30 mouse cellular contexts compared by ENCODE assay signal in genomic region chr2:61105169-61105568, GRCm38 (mm10).
A peak's percentile ranks its signal among the peaks of the same experiment; 100 is the strongest.
DNase-seq lines count a peak whose midpoint lies in the region; ATAC-seq lines count a peak whose summit lies in the region.
"Had no signal": no experiment of that assay in that cellular context is flagged by ENCODE, and none has a peak within 500 bp of the region (broad histone marks: within the 10 kb centered on the region; RNA-seq: fewer than 3 reads in every experiment).

No protein-coding gene starts in this region.

- no peaks in the 10 kb centered on the region for H3K27me3 ChIP-seq in midbrain, embryonic 11.5 days (ENCODE audit: control insufficient read depth, insufficient read depth, low read length)
- H3K27me3 ChIP-seq in midbrain, embryonic 15.5 days (replicated peaks) = no peaks in the 10 kb centered on the region
- H3K27me3 ChIP-seq: embryonic facial prominence, embryonic 13.5 days; forebrain, embryonic 13.5 days; heart, embryonic 15.5 days; hindbrain, embryonic 13.5 days; intestine, embryonic 15.5 days had no signal

- WGBS in midbrain, embryonic 11.5 days = 88% methylated on average over 6 of the region's 6 CpGs
- 89% methylated on average over 6 of the region's 6 CpGs for WGBS in midbrain, embryonic 15.5 days

- DNase-seq in cerebellum, postnatal 25 days = no peak
- DNase-seq in midbrain, embryonic 11.5 days (ENCODE audit: low spot score, missing footprints) = peak; percentile 64
- peak; percentile 76 for DNase-seq in NIH3T3 (ENCODE audit: low read depth)
- DNase-seq in liver = no peak
- DNase-seq in adrenal gland, postnatal 4 days (ENCODE audit: low spot score in 2 of 2) = no peak
- DNase-seq: adrenal gland, adult 8-10 months; adrenal gland, postnatal 25 days; cerebellum, adult 11 months; cerebellum, adult 2 months; cerebellum, adult 9-11 months; cerebellum, postnatal 36 days; embryo, embryonic 11 days; gastrocnemius, postnatal 10 days; gastrocnemius, postnatal 36 days; heart, postnatal 10 days; heart, postnatal 36 days had no signal

- H3K4me1 ChIP-seq in midbrain, embryonic 11.5 days (ENCODE audit: control insufficient read depth, insufficient read depth, low read length) = no peaks in the 10 kb centered on the region
- H3K4me1 ChIP-seq in midbrain, embryonic 15.5 days = no peaks in the 10 kb centered on the region
- H3K4me1 ChIP-seq: embryonic facial prominence, embryonic 10.5 days; embryonic facial prominence, embryonic 13.5 days; forebrain, embryonic 13.5 days; hindbrain, embryonic 10.5 days; hindbrain, embryonic 13.5 days; intestine, embryonic 15.5 days had no signal

- H3K9me3 ChIP-seq in midbrain, embryonic 11.5 days (ENCODE audit: control insufficient read depth, low read length) = no peaks in the 10 kb centered on the region
- H3K9me3 ChIP-seq in midbrain, embryonic 15.5 days = no peaks in the 10 kb centered on the region
- H3K9me3 ChIP-seq: embryonic facial prominence, embryonic 10.5 days; embryonic facial prominence, embryonic 13.5 days; forebrain, embryonic 13.5 days; heart, embryonic 15.5 days; hindbrain, embryonic 10.5 days; hindbrain, embryonic 13.5 days; intestine, embryonic 15.5 days had no signal

- no peak overlapping the region for H3K4me3 ChIP-seq in midbrain, embryonic 11.5 days (ENCODE audit: low read depth, low read length)
- no peak overlapping the region for H3K4me3 ChIP-seq in midbrain, embryonic 15.5 days
- H3K4me3 ChIP-seq: embryonic facial prominence, embryonic 10.5 days; embryonic facial prominence, embryonic 13.5 days; erythroblast, embryonic 14.5 days; forebrain, embryonic 13.5 days; heart, embryonic 15.5 days; hindbrain, embryonic 10.5 days; hindbrain, embryonic 13.5 days; intestine, embryonic 15.5 days had no signal

- no peak overlapping the region for H3K9ac ChIP-seq in midbrain, embryonic 11.5 days (ENCODE audit: low read length)
- H3K9ac ChIP-seq in midbrain, embryonic 15.5 days = no peak overlapping the region
- H3K9ac ChIP-seq: embryonic facial prominence, embryonic 13.5 days; forebrain, embryonic 13.5 days; heart, embryonic 15.5 days; hindbrain, embryonic 13.5 days; intestine, embryonic 15.5 days had no signal

- ATAC-seq in cerebellum, adult (ENCODE audit: insufficient number of reproducible peaks, low FRiP score, low TSS enrichment) = 0 out of 2 replicates have a peak, but pooled peaks have one; percentile 15
- no peak for ATAC-seq in midbrain, embryonic 11.5 days (ENCODE audit: low FRiP score)
- no peak for ATAC-seq in midbrain, embryonic 15.5 days (replicated peaks)
- ATAC-seq: activated CD4-positive, CD25-positive, alpha-beta regulatory T cell, adult 4 months; forebrain, embryonic 13.5 days; forebrain, embryonic 16.5 days; hindbrain, embryonic 16.5 days; intestine, embryonic 15.5 days had no signal

- H3K36me3 ChIP-seq in midbrain, embryonic 11.5 days (ENCODE audit: control insufficient read depth, insufficient read depth, low read length) = no peaks in the 10 kb centered on the region
- H3K36me3 ChIP-seq in midbrain, embryonic 15.5 days (replicated peaks) = no peaks in the 10 kb centered on the region
- H3K36me3 ChIP-seq: embryonic facial prominence, embryonic 10.5 days; embryonic facial prominence, embryonic 13.5 days; heart, embryonic 15.5 days; hindbrain, embryonic 10.5 days; hindbrain, embryonic 13.5 days; intestine, embryonic 15.5 days had no signal

- no peak overlapping the region for H3K27ac ChIP-seq in midbrain, embryonic 11.5 days (ENCODE audit: low read depth, low read length)
- H3K27ac ChIP-seq in midbrain, embryonic 15.5 days = no peak overlapping the region
- H3K27ac ChIP-seq: embryonic facial prominence, embryonic 10.5 days; embryonic facial prominence, embryonic 13.5 days; forebrain, embryonic 13.5 days; heart, embryonic 15.5 days; hindbrain, embryonic 10.5 days; hindbrain, embryonic 13.5 days; intestine, embryonic 15.5 days had no signal

- no peak overlapping the region for H3K4me2 ChIP-seq in midbrain, embryonic 11.5 days
- H3K4me2 ChIP-seq in midbrain, embryonic 15.5 days = no peak overlapping the region
- H3K4me2 ChIP-seq: embryonic facial prominence, embryonic 13.5 days; forebrain, embryonic 13.5 days; heart, embryonic 11.5 days; heart, embryonic 15.5 days; hindbrain, embryonic 13.5 days; intestine, embryonic 15.5 days had no signal

Comparison
In these comparisons a context has a peak if more than half of its experiments do, and no peak if none do; other contexts are left out.
1. DNase-seq: peak in midbrain, embryonic 11.5 days (single experiment) and NIH3T3 (single experiment); none in cerebellum, postnatal 25 days (0 of 2), liver (single experiment) and adrenal gland, postnatal 4 days (0 of 2).